Mouse (Mus musculus) frontal cortex, postnatal 25 days (tissue): ENCODE data around the gene Arid3b.

Source experiments
- DNase-seq, 2 experiments: peaks; one replicate each; pipeline ENCODE4 v3.0.0; 2022; ENCODE audit warnings: low spot score in 2 of 2

Gene Arid3b

DNA sequence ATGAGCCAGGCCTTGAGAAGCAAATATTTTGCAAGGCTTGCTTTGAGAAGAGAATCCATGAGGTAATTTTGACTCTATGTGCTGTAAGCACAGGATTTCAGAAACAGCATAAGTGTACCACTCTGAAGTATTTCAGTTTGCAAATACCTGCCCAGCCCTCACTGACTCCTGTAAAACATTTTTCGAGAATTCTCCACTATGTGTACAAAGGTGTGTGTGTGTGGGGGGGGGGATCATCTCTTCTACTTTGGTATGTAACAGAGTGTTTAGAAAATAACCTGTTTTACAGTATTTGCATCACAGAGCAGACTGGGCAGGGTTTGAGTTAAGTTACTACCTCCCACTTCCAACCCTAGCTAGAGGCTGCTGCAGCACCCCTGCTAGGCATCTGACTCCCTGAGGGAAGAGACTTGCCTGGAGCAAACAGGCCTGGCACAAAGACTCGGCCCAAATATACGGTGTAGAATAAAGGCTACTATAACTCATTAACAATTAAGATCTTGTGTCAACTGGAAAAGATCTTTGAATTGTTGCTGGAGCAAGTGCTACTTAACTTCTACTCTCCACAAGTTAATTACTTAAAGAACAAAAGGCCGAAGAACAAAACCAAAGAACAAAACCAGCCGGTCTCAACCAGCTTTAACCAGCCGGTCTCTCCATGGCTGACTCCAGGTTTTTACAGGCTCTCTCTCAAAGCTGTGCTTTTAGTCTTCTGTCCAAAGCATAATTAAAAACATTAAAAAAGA, 6.6 kb downstream of the Arid3b start:
- no peak for DNase-seq

- no peak for DNase-seq
These were observed 13.2 kb downstream of the Arid3b start for GRCm38 (mm10) chr9:57823397-57823796.

DNA sequence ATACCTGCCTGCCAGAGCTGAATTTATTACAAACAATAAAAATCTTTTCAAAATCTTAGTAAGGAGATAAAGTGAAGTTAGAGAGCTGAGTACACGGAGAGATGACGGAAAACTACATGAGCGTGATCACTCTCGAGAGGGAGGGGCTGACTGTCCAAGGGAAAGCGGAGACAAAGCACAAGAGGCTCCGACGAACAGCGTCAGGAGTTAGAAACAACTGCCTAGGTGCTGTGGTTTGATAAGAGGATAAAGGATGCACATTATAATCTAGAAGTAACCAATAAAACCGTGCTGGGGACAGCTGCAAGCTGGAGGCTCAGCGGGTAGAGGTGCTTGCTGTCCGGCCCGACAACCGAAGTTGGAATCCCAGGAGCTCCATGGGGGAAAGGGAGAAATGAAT, 13.8 kb downstream of the Arid3b start:
- DNase-seq = no peak

GRCm38 (mm10) chr9:57820186-57821080, 16.2 kb downstream of the Arid3b start:
- DNase-seq = no peak

- no peak for DNase-seq
These were observed 19.3 kb downstream of the Arid3b start for GRCm38 (mm10) chr9:57817220-57817667.

DNA sequence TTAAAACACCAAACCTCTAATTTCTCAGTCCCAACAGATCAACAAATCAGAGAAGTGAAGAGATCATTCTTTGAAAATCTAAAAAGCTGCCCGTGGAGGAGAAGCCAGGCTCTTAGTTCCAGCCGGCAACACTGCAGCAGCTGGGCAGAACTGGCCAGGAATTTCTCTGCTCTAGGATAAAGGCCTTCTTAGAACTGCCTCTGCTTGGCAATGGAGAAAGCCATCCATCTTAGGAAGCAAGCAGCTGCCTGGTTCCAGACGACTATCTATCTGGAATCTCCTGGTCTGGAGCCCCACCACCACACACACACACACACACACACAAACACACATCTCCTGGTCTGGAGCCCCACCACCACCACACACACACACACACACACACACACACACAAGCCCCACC, 21.7 kb downstream of the Arid3b start:
- no peak for DNase-seq

DNA sequence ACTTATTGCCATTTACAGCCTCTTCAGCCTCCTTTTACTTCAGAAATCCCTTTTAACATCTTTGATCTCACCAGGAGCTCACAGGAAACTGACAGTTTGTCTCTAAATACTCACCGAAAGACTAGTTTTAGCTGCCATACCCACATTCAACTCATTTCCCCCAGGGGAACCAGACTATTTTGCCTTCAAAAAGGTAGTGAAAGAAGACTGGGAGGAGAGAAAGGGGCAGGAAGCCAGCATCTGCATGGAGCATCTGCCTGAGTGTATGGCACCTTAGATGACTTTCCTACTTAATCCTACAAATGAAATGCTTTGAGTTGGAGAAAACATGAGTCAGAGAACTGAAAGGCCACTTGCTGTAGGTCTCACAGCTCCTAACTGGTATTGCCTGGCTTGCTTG, 22.6 kb downstream of the Arid3b start:
- DNase-seq = no peak

DNA sequence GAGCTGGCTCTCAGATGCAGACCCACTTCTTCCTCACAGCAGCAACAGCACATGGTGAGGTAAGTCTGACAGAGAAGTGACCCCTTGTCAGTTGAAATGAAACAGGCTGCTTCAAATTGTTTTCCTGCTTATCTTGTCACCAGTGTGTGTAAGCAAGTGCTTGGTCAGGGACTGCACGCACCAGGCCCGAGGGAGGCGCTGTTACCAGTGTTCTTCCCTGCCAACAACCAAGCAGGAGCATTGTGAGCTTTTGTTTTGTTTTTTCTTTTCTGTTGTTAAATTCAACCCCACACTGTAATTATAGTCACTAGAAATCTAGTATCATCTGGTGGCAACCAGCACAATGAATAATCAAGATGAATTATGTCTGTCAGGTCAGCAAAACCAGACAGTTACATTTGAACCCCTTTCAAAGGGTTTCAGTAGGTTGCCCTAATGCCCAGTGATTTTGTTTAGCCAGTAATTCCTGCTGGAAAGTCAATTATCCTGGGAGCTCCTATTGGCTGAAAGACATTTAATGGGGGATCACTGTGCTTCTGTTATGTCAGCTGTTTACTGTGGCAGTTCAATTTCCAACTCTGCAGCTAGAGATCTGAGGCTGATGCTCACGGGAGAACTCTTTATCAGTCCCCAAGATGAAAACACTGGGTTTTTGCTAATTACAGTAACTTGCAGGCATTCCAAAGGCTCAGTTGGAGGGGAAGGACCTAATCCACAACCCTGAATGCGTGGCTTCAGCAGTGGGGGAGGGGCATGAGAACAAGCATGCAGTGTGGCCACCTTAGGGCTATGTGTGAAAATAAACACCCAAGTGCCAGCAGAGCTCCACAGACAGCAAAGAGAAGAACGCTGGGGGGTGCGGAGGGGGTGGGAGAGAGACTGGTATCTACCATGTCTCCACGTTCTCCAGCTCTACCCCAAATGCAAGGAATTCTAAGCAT, 24.5 kb downstream of the Arid3b start:
- DNase-seq = no peak

DNA sequence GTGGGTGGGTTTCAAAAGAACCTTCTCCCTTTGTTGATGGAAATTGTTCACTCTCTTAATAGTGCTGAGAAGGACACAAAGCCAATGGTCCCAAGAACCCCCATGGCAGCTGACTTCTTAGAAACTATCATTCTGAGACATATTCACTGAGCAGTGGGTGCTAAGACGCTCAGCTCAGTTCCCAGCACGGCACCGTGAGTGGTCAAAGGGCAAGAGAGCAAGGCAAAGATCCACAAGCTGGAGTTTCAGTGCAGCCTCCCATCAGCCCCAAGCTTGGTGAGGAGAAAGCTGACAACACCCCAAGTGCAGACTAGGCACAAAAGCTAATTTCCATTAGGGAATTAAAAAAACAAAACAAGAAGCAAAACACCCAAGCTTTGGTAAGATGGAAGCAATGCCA, 25.9 kb downstream of the Arid3b start:
- DNase-seq = no peak

DNA sequence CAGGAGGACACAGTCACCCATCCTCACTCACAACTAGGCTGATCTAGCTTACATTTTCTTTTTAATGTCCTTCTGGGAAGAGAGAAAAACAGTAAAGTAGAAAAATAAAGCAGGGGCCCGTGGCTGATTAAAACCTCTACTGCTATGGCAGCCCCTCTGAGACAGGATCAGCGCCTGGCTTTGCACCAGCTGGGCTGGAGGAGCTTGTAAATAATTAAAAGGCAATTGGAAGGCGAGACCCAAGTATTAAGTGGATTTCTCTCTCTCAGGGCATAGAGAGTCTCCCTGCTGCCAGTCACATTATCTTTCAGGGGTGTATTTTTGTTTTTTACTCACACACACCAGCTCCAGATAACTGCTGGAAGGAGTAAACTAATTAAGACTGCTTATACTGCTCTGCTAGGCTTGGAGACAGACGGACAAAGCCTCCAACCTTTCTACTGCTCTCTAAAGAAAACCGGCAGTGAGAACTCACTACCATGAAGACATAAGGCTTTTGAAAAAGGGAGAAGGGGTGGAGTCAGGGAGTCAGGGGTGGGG, 27.8 kb downstream of the Arid3b start:
- no peak for DNase-seq

GRCm38 (mm10) chr9:57807174-57807651, 29.4 kb downstream of the Arid3b start:
- no peak for DNase-seq

- DNase-seq = no peak
These were observed 30.5 kb downstream of the Arid3b start for GRCm38 (mm10) chr9:57806066-57806481.

- no peak for DNase-seq
These were observed 31.4 kb downstream of the Arid3b start for GRCm38 (mm10) chr9:57805087-57805737.

GRCm38 (mm10) chr9:57803839-57804238, 32.8 kb downstream of the Arid3b start:
- no peak for DNase-seq

DNA sequence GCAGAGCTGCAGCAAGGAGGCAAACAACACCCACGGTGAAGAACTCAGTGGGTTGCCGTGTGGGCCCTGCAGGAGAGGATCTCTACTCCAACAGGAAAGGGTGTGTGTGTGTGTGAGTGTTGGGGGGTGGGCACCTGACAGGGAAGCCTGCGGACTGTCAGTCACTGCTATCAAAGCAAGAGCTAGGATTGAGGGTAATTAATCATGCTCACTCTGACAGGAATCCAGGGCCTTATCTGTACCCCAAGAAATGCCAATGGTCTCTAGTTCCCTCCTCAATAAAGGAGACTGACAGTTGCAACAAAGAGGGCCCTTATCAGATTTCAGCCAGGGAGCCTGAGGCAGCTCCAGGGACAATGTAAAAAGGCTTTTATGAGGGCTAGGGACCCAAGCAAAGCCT, 33.5 kb downstream of the Arid3b start:
- no peak for DNase-seq

- DNase-seq = no peak
These were observed 36.1 kb downstream of the Arid3b start for GRCm38 (mm10) chr9:57800325-57800975.

DNA sequence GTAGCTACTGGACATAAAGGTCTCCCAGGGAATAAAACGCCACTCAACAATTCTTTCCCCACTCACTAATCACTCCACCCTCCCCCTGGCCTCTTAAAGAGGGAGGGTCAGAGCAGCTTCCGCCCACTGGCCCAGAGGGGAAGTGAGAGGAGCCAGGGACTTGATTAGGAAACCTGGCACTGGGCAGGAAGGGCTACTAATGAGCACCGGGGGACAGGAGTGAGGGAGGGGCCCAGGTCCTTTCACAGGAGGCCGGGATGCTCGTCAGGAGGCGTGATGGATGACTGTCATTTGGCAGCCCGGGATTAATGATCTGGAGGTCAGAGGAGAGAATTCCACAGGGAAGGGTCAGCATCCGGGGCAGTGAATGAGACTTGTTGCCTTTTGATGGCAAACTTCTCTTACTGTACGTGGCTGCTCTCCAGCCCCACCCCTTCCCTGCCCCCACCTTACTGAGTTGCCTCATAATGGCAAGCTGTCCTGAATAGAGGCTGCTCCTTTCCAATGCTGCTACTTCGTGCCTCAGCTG, 37.8 kb downstream of the Arid3b start:
- no peak for DNase-seq

- DNase-seq = no peak
These were observed 39.1 kb downstream of the Arid3b start for GRCm38 (mm10) chr9:57797456-57797855.

GRCm38 (mm10) chr9:57789733-57790132, 46.9 kb downstream of the Arid3b start:
- no peak for DNase-seq

DNA sequence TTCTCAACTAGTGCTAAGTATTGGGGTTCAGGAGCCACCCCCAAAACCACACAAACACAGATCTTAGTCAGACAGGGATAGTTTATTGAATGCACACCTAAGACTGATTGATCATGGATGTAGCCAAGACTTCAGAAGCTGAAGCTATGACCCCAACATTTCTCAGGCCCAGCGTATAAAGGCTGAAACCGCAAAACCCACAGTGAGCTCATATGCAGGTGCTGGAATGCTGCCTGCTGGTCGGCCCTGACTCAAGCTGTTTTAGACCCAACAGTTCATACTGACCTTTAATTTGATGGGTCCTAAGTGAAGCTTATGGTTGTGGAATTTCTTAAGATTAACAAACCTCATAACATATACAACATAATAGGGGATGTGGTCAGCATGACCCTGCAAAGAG, 53.9 kb downstream of the Arid3b start:
- DNase-seq = no peak
